Mouse (Mus musculus) liver, embryonic 11.5 days (tissue): ENCODE results near the gene Adamts13. TPM values are rescaled to one million over a fixed set of nuclear protein-coding genes. Genes with fewer than 3 reads are reported as not detected.

Experiments
- ATAC-seq: fragments of 200-750 bp; cut with Nextera tagmentation; replicated peaks from 2 replicates; pipeline ENCODE4 v1.8.0; 2017; ENCODE audit warnings: moderate number of reproducible peaks, mild to moderate bottlenecking, moderate TSS enrichment, moderate library complexity; ENCODE audit not compliant: low FRiP score
- DNase-seq: peaks from one replicate; pipeline ENCODE4 v3.0.0-alpha.2; 2017; ENCODE audit warnings: low spot score
- H3K27ac ChIP-seq: fragments of 300-500 bp; sonication (generic); 2 replicates; pipeline ENCODE4 v1.5.1; 2014; ENCODE audit warnings: mild to moderate bottlenecking, low read depth, low read length, control low read depth
- H3K27me3 ChIP-seq: fragments of 300-500 bp; sonication (generic); replicated peaks from 2 replicates; pipeline ENCODE4 v1.6.1; 2014; ENCODE audit warnings: low read length, mixed read lengths; ENCODE audit not compliant: control insufficient read depth, insufficient read depth
- H3K36me3 ChIP-seq: fragments of 300-500 bp; sonication (generic); 2 replicates; pipeline ENCODE4 v1.6.1; 2014; ENCODE audit warnings: mild to moderate bottlenecking, low read length, moderate library complexity, mixed read lengths; ENCODE audit not compliant: control insufficient read depth, insufficient read depth
- H3K4me1 ChIP-seq: fragments of 300-500 bp; sonication (generic); replicated peaks from 2 replicates; pipeline ENCODE4 v1.6.1; 2014; ENCODE audit warnings: low read length, mixed read lengths; ENCODE audit not compliant: control insufficient read depth, insufficient read depth
- H3K4me2 ChIP-seq: fragments of 300-500 bp; sonication (generic); 2 replicates; pipeline ENCODE4 v1.6.1; 2014; ENCODE audit warnings: mild to moderate bottlenecking, control low read depth, moderate library complexity
- H3K4me3 ChIP-seq: fragments of 300-500 bp; sonication (generic); 2 replicates; pipeline ENCODE4 v1.5.1; 2014; ENCODE audit warnings: low read depth, low read length, control low read depth
- H3K9ac ChIP-seq: fragments of 300-500 bp; sonication (generic); 2 replicates; pipeline ENCODE4 v1.6.1; 2014; ENCODE audit warnings: low read depth, low read length, control low read depth
- H3K9me3 ChIP-seq: fragments of 300-500 bp; sonication (generic); 2 replicates; pipeline ENCODE4 v1.6.1; 2016; ENCODE audit warnings: low read length, inconsistent platforms, mixed read lengths; ENCODE audit not compliant: control insufficient read depth
- WGBS: fragments of 180-500 bp; shearing (Covaris S2); extraction: QIAGEN DNeasy Blood & Tissue Kit; methylation state at CpG from one replicate; pipeline ENCODE4 v1.1.7; 2014; 5-methylcytosine and 5-hydroxymethylcytosine counted together
- polyA plus RNA-seq: library from polyadenylated mRNA; unstranded; fragments of >200 nt; fragmentation: Nextera tagmentation; extraction: Ambion mirVana; gene quantifications from 2 replicates; pipeline ENCODE4 v1.2.1, GENCODE M21; 2014

Gene Adamts13
- polyA plus RNA-seq, 1 experiment from 2014 or later, result 0.63 TPM

DNA sequence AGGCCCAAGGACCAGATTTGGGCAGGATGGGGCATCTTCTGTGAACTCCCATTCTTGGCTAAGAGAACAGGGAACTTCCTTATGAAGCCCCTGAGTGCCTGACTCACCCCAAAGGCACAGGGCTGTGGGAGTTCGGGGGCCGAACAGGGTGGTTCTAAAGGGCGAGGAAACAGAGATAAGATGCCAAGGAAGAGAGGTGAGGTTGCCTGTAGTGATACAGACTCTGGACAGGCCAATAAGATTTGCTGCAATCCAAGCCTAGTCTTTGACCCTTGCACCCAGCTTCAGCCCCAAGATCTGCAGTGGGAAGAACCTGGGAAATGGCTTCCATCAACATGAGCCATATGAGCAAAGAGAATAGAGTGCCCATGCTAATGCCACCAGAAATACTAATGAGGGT is 30.0 kb upstream of the Adamts13 start:
- DNase-seq, result no peak
- WGBS, result 70% methylated on average over 3 of the region's 3 CpGs
- Histone ChIP-seq H3K4me3 (no peak overlapping the region), H3K36me3 (no peaks in the 10 kb centered on the region), H3K27ac (no peak overlapping the region), H3K4me2 (no peak overlapping the region), H3K9ac (no peak overlapping the region), H3K27me3 (no peaks in the 10 kb centered on the region), H3K9me3 (no peaks in the 10 kb centered on the region), H3K4me1 (no peaks in the 10 kb centered on the region)
- ATAC-seq, result no peak

- Histone ChIP-seq H3K4me1 (no peaks in the 10 kb centered on the region), H3K27me3 (no peaks in the 10 kb centered on the region), H3K9ac (no peak overlapping the region), H3K36me3 (peaks cover 13% of the 10 kb centered on the region), H3K4me2 (no peak overlapping the region), H3K27ac (no peak overlapping the region), H3K9me3 (no peaks in the 10 kb centered on the region), H3K4me3 (no peak overlapping the region)
- ATAC-seq (no peak), DNase-seq (no peak)
- WGBS, result 80% methylated on average over 2 of the region's 2 CpGs
These were observed 22.8 kb upstream of the Adamts13 start for GRCm38 (mm10) chr2:26950411-26950810.

DNA sequence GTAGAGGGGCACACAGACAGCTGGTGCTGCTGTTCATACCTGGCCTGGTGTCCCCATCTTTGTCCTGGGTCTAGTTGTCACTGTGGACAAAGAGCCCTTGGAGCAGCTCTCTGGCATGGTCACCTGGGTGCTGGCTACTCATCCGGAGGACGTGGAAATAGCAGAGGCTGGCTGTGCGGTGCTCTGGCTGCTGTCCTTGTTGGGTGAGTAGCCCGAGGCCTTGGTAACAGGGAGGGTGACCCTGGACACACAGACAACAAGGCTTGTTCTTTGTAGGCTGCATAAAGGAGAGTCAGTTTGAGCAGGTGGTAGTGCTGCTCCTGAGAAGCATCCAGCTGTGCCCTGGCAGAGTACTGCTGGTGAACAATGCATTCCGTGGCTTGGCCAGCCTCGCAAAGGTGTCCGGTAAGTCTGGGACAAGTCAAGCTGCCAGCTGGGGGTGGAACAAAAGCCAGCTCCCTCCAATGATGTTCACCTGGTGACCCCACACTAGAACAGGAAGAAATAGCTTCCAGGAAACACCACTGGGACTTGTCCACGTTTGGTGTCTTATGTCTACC is 21.8 kb upstream of the Adamts13 start:
- Histone ChIP-seq H3K4me1 (no peaks in the 10 kb centered on the region), H3K27me3 (no peaks in the 10 kb centered on the region), H3K9ac (no peak overlapping the region), H3K27ac (no peak overlapping the region), H3K4me2 (no peak overlapping the region), H3K9me3 (no peaks in the 10 kb centered on the region), H3K36me3 (peaks cover 22% of the 10 kb centered on the region), H3K4me3 (no peak overlapping the region)
- 90% methylated on average over 8 of the region's 8 CpGs for WGBS
- DNase-seq, result no peak
- no peak for ATAC-seq

GRCm38 (mm10) chr2:26952193-26952592 is 21.0 kb upstream of the Adamts13 start:
- H3K4me1 ChIP-seq, result no peaks in the 10 kb centered on the region
- no peak overlapping the region for H3K4me2 ChIP-seq
- peaks cover 28% of the 10 kb centered on the region for H3K36me3 ChIP-seq
- DNase-seq, result no peak
- no peak overlapping the region for H3K4me3 ChIP-seq
- no peak overlapping the region for H3K9ac ChIP-seq
- H3K27ac ChIP-seq, result no peak overlapping the region
- no peak for ATAC-seq
- no peaks in the 10 kb centered on the region for H3K27me3 ChIP-seq
- 87% methylated on average over 4 of the region's 4 CpGs for WGBS
- no peaks in the 10 kb centered on the region for H3K9me3 ChIP-seq

GRCm38 (mm10) chr2:26952866-26953265 is 20.4 kb upstream of the Adamts13 start:
- H3K4me3 ChIP-seq, result no peak overlapping the region
- 89% methylated on average over 8 of the region's 8 CpGs for WGBS
- no peaks in the 10 kb centered on the region for H3K9me3 ChIP-seq
- no peaks in the 10 kb centered on the region for H3K4me1 ChIP-seq
- no peak overlapping the region for H3K9ac ChIP-seq
- no peak overlapping the region for H3K4me2 ChIP-seq
- ATAC-seq (no peak), DNase-seq (no peak)
- H3K36me3 ChIP-seq, result peaks cover 33% of the 10 kb centered on the region
- H3K27ac ChIP-seq, result no peak overlapping the region
- no peaks in the 10 kb centered on the region for H3K27me3 ChIP-seq

DNA sequence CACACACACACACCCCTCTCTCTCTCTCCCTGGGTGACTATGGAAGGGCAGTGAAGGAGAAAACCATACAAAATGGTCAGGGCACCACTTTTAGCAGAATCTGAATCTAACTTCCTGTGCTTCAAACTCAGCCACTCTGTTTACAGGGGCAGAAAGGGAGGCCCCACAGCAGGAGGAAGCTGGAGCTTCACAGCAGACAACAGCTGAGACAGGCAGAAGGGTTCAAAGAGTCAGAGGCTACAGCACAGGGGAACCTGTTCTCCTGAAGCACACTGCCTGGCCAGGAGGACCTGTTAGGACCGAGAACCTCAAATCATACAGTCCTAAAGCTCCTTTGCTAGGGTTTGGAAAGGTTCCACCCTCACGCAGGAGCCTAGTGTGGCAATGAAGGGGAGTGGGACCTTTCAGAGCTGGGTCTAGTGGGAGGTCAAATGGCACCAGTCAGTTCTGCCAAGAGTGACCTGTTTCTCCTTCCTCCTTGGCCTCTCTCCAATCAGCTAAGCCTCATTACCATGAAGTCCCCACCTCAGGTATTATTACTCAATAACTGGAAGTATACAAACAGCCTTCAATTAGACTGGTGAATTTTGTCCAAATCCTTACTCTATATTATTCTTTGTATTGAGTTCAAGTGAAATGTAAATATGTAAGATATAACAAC is 18.4 kb upstream of the Adamts13 start:
- H3K4me3 ChIP-seq, result no peak overlapping the region
- H3K36me3 ChIP-seq, result peaks cover 46% of the 10 kb centered on the region
- no peak overlapping the region for H3K27ac ChIP-seq
- WGBS, result 92% methylated on average over 2 of the region's 2 CpGs
- DNase-seq, result no peak
- ATAC-seq, result no peak
- H3K27me3 ChIP-seq, result no peaks in the 10 kb centered on the region
- no peaks in the 10 kb centered on the region for H3K9me3 ChIP-seq
- H3K4me1 ChIP-seq, result no peaks in the 10 kb centered on the region
- H3K9ac ChIP-seq, result no peak overlapping the region
- no peak overlapping the region for H3K4me2 ChIP-seq

DNA sequence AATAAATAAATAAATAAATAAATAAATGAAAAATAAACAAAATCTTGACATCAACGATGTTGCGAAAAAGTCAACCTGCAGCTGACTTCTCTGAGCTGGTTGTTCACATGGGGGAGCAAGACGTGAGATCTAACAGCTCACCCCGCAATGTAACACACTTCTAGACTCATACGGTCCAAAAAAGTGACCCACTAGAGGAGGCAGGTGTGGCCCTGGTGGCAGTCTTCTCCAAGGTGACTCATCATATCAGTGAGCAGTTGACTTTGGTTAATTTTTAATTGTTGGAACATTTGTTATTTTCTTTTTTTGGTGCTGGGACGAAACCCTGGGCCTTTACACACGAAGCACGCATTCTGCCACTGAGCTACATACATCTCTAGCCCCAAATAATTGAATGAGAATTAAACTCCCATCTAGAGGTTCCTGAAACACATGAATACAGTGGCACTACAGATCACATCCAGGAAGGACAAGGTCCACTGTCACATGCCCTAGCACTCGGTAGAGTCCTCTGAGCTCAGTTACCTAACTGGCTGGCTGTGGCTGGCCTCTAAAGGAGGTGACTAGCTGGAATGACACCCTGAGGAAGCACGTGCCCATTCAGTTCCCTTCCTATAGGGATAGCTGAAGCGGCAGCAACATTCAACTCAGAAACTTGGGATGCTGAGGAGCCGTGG is 16.3 kb upstream of the Adamts13 start:
- no peak for DNase-seq
- no peak overlapping the region for H3K4me2 ChIP-seq
- H3K27ac ChIP-seq, result no peak overlapping the region
- no peak overlapping the region for H3K9ac ChIP-seq
- H3K4me1 ChIP-seq, result no peaks in the 10 kb centered on the region; the same call in 1 of the 2 replicates
- 89% methylated on average over 12 of the region's 12 CpGs for WGBS
- peaks cover 59% of the 10 kb centered on the region for H3K36me3 ChIP-seq
- no peaks in the 10 kb centered on the region for H3K9me3 ChIP-seq
- H3K4me3 ChIP-seq, result no peak overlapping the region
- no peaks in the 10 kb centered on the region for H3K27me3 ChIP-seq
- ATAC-seq, result 0 out of 2 replicates have a peak, but pooled peaks have one; percentile 31

DNA sequence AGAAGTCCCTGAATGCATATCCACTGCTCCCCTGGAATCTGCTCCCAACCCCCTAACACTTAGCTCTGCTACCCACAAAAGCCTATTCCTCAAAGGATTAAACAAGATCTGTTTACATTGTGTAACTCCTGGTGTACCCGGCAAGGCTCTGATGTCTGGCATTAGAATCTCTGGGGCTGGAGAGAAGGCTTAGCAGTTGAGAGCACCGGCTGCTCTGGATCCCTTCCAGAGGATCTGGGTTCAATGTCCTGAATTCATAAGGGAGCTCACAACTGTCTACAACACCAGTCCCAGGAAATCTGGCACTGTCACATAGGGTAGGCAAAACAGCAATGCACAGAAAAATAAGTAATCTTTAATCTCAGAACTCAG is 15.7 kb upstream of the Adamts13 start:
- Histone ChIP-seq H3K4me3 (no peak overlapping the region), H3K27ac (no peak overlapping the region), H3K4me2 (no peak overlapping the region), H3K9me3 (no peaks in the 10 kb centered on the region), H3K36me3 (peaks cover 61% of the 10 kb centered on the region), H3K4me1 (no peaks in the 10 kb centered on the region; the same call in 1 of the 2 replicates), H3K9ac (no peak overlapping the region), H3K27me3 (no peaks in the 10 kb centered on the region)
- DNase-seq (no peak), ATAC-seq (no peak)
- 86% methylated on average over 2 of the region's 2 CpGs for WGBS

DNA sequence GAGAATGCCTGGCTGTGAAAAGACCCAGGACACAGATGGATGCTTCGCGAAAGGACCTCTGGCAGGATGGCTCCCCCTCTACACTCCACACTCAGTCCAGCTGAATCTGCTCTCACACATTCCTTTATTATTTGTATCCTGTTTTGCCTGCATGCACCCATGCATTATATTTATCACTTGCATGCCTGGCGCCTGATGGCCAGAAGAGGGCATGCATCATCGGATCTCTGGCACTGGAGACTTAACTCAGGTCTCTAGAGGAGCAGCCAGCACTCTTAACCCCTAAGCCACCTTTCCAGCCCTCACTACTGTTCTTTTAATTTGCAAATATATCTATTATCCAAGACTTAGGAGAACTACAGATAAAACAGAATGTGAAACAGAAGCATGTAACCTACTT is 12.5 kb upstream of the Adamts13 start:
- ATAC-seq (no peak), DNase-seq (no peak)
- H3K9ac ChIP-seq, result no peak overlapping the region
- H3K4me1 ChIP-seq, result peaks cover 8% of the 10 kb centered on the region
- H3K4me2 ChIP-seq, result no peak overlapping the region
- no peak overlapping the region for H3K27ac ChIP-seq
- no peaks in the 10 kb centered on the region for H3K9me3 ChIP-seq
- 73% methylated on average over 4 of the region's 4 CpGs for WGBS
- no peaks in the 10 kb centered on the region for H3K27me3 ChIP-seq
- H3K4me3 ChIP-seq, result no peak overlapping the region
- peaks cover 46% of the 10 kb centered on the region for H3K36me3 ChIP-seq
